Mouse (Mus musculus) C2C12 (cell line): ENCODE measurements at regions not wholly inside any gene's neighbourhood (a gene's known extent, or its start where the extent isn't known, plus 50 kb on each side); places are given as distances from the start of the nearest gene placed in this dataset.

Experiments used
- H3K27me3 ChIP-seq: one replicate; pipeline ENCODE4 v1.6.1; 2011; ENCODE audit not compliant: control insufficient read depth, insufficient read depth, insufficient read length
- H3K36me3 ChIP-seq: one replicate; pipeline ENCODE4 v1.6.1; 2011; ENCODE audit not compliant: control insufficient read depth, insufficient read depth
- H3K4me3 ChIP-seq: one replicate; pipeline ENCODE4 v1.5.1; 2011; ENCODE audit warnings: mild to moderate bottlenecking, control low read depth; ENCODE audit not compliant: poor library complexity, insufficient read depth, severe bottlenecking
- H3K79me2 ChIP-seq: one replicate; pipeline ENCODE4 v1.6.1; 2011; ENCODE audit not compliant: control insufficient read depth, insufficient read depth
- H3K79me3 ChIP-seq: one replicate; pipeline ENCODE4 v1.6.1; 2011; ENCODE audit warnings: low read depth, control low read depth
- H3ac ChIP-seq: one replicate; pipeline ENCODE3; 2011; ENCODE audit warnings: low read depth; ENCODE audit not compliant: control insufficient read depth, insufficient read length
- CEBPB ChIP-seq: IDR thresholded peaks from one replicate; pipeline ENCODE4 v1.6.1; 2011; ENCODE audit warnings: low read depth, mild to moderate bottlenecking, control low read depth, moderate library complexity
- CTCF ChIP-seq: IDR thresholded peaks from one replicate; pipeline ENCODE4 v1.5.1; 2011; ENCODE audit not compliant: control insufficient read depth, insufficient read depth, insufficient read length
- FOSL1 ChIP-seq: IDR thresholded peaks from one replicate; pipeline ENCODE4 v1.8.0; 2011; ENCODE audit warnings: mild to moderate bottlenecking, low read length; ENCODE audit not compliant: poor library complexity, insufficient read depth, severe bottlenecking
- MAX ChIP-seq: IDR thresholded peaks from one replicate; pipeline ENCODE4 v1.6.1; 2011; ENCODE audit warnings: mild to moderate bottlenecking, control low read depth
- MYOD1 ChIP-seq: IDR thresholded peaks from one replicate; pipeline ENCODE4 v1.6.1; 2011; ENCODE audit warnings: low read depth; ENCODE audit not compliant: control insufficient read depth, insufficient read length
- MYOG ChIP-seq: IDR thresholded peaks from one replicate; pipeline ENCODE4 v1.6.1; 2011; ENCODE audit not compliant: control insufficient read depth, insufficient read length; ENCODE audit errors: extremely low read depth
- USF1 ChIP-seq: IDR thresholded peaks from one replicate; pipeline ENCODE4 v1.6.1; 2011; ENCODE audit warnings: low read depth, mild to moderate bottlenecking, control low read depth, moderate library complexity

DNA sequence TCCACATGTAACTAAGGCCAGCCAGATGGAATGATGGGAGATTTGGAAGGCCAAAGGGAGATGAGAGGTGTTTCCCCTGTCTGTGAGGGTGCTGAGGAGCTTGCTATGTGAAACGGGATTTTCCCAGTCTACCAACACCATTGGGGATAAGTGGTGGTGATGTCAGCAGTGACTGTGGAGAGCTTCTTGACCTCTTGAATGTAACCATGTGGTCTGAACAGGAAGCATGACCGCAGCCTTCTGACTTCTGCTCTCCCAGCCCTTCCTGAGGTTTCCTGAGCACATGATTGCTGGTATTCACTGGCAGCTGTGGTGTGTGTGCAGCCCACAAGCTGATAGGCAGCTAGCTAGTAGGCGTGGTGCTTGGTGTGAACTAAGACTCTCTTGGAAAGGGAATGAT is 58.8 kb upstream of the Nfe2l2 start:
- no peaks in the 10 kb centered on the region for H3K79me2 ChIP-seq
- H3K27me3 ChIP-seq = no peaks in the 10 kb centered on the region
- H3K36me3 ChIP-seq = no peaks in the 10 kb centered on the region
- H3K79me3 ChIP-seq = no peaks in the 10 kb centered on the region
- H3ac ChIP-seq = no peak overlapping the region
- TF ChIP-seq MYOG (no peak), USF1 (peak; percentile 1), MYOD1 (peak; percentile 39), MAX (peak; percentile 26), FOSL1 (no peak)
- no peak overlapping the region for H3K4me3 ChIP-seq

DNA sequence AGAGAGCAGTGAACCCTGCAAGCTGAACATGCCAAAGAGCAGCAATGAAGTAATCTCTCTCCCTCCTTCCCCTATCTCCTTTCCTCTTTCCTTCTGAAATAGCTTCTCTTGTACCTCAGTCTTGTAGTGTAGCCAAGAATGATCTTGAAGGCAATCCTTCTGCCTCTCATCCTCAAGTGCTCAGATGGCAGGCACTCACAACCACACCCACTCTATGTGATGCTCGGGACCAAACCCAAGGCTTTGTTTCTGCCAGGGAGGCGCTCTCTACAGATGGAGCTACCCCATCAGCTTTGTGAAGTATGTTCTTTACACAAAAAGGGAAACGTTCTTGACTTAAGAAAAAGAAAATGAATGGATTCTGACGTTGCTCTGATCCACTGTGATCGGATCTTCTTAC is 57.6 kb upstream of the Nfe2l2 start:
- TF ChIP-seq FOSL1 (no peak), MAX (no peak), MYOG (no peak), CEBPB (no peak), MYOD1 (no peak), USF1 (no peak), CTCF (no peak)
- Histone ChIP-seq H3ac (no peak overlapping the region), H3K4me3 (no peak overlapping the region), H3K79me3 (no peaks in the 10 kb centered on the region), H3K36me3 (no peaks in the 10 kb centered on the region), H3K79me2 (no peaks in the 10 kb centered on the region), H3K27me3 (no peaks in the 10 kb centered on the region)

DNA sequence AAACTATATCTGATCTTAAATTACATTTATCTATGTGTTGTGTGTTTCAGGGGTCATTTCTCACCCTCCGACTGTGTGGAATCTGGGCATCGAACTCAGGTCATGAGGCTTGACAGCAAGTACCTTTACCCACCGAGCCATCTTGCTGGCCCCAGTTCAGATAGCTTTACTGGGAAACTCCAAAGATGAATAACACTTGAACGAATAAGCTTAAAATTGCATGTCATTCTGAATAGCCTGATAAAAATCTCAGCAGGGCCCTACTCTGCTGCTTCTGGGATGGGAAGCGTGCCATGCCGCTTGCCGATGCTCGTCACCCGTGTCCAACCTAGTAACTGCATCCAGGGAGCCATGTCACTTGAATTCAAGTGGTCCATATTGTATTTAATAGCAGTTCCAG is 57.2 kb upstream of the Nfe2l2 start:
- no peaks in the 10 kb centered on the region for H3K27me3 ChIP-seq
- H3K36me3 ChIP-seq = no peaks in the 10 kb centered on the region
- no peak overlapping the region for H3ac ChIP-seq
- H3K4me3 ChIP-seq = no peak overlapping the region
- H3K79me3 ChIP-seq = no peaks in the 10 kb centered on the region
- no peak for TF ChIP-seq MYOD1
- TF ChIP-seq MYOG = no peak
- no peak for TF ChIP-seq FOSL1
- no peak for TF ChIP-seq CEBPB
- no peak for TF ChIP-seq MAX
- no peak for TF ChIP-seq CTCF
- no peak for TF ChIP-seq USF1
- H3K79me2 ChIP-seq = no peaks in the 10 kb centered on the region

DNA sequence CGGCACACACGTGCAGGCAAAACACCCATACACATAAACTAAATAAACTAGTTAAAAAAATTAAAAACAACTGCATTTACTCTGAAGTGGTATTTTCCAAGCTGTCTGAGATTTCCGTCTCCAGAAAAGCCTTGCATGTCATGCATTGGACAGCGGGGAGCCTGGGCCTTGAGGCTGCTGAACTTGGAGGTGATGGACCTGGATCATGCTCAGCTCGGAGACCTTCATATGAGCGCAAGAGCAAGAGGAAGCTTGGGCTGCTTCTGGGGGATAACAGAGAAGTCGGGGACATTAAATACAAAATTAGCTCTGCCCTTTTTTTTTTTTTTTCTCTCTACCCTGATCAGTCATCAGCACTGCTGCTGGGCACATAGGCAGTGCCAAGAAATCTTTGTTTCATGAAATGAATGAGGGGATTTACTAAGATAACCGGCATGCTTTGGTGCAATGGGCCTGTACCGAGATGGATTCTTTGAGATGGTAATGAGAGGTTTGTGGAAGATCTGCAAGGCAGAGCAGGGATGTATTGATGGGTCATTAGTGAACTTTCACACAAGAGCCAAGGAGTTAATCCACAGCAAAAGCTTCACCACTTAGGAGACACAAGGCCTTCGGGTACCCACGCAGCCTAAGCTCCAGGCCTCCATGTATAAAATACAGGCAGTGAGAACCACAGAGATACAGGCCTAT is 54.9 kb upstream of the Nfe2l2 start:
- TF ChIP-seq MAX = no peak
- TF ChIP-seq FOSL1 = no peak
- no peak for TF ChIP-seq CEBPB
- no peak for TF ChIP-seq MYOG
- no peak for TF ChIP-seq USF1
- TF ChIP-seq MYOD1 = no peak
- no peak for TF ChIP-seq CTCF
- H3K27me3 ChIP-seq = no peaks in the 10 kb centered on the region
- no peak overlapping the region for H3K4me3 ChIP-seq
- H3K79me3 ChIP-seq = no peaks in the 10 kb centered on the region
- H3ac ChIP-seq = no peak overlapping the region
- H3K36me3 ChIP-seq = no peaks in the 10 kb centered on the region
- H3K79me2 ChIP-seq = no peaks in the 10 kb centered on the region

DNA sequence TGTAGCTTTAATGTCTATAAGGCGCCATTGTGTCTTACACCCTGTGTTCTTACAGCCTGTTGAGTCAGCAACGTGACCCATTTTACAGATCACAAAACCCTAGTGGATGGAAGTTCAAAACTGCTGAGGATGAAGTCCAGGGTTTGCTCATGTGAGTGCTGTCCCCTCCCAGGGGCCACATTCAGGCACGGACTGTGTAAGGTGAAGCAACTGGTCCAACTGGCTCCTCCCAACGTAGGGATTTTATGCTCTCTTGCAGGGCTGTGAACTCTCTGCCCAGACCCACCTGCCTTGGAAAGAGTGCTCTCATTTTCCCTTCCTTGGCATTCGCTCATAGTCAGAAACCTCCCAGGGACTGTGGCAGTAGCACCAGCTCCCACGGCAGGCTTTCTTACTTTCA is 53.8 kb upstream of the Nfe2l2 start:
- Histone ChIP-seq H3K79me2 (no peaks in the 10 kb centered on the region), H3K27me3 (no peaks in the 10 kb centered on the region), H3K79me3 (no peaks in the 10 kb centered on the region), H3K4me3 (no peak overlapping the region), H3K36me3 (no peaks in the 10 kb centered on the region), H3ac (no peak overlapping the region)
- TF ChIP-seq USF1 = no peak
- no peak for TF ChIP-seq CTCF
- TF ChIP-seq MYOG = no peak
- no peak for TF ChIP-seq MYOD1
- no peak for TF ChIP-seq MAX
- TF ChIP-seq CEBPB = no peak
- no peak for TF ChIP-seq FOSL1
